23 mouse cellular contexts compared by ENCODE assay signal in genomic region chr1:136557436-136557835, GRCm38 (mm10).
"Had no signal": no experiment of that assay in that cellular context is flagged by ENCODE, and none has a peak within 500 bp of the region (broad histone marks: within the 10 kb centered on the region; RNA-seq: fewer than 3 reads in every experiment).

No protein-coding gene starts in this region.

- H3K27me3 ChIP-seq: heart, embryonic 12.5 days; hindbrain, embryonic 12.5 days; limb, embryonic 12.5 days; liver, embryonic 13.5 days; liver, embryonic 15.5 days had no signal

- H3K4me1 ChIP-seq: hindbrain, embryonic 12.5 days; liver, embryonic 13.5 days; liver, embryonic 15.5 days had no signal

- H3K9ac ChIP-seq: heart, embryonic 12.5 days; hindbrain, embryonic 12.5 days; hindbrain, embryonic 14.5 days; limb, embryonic 12.5 days; liver, embryonic 13.5 days; liver, embryonic 15.5 days had no signal

- H3K36me3 ChIP-seq: heart, embryonic 10.5 days; heart, embryonic 12.5 days; hindbrain, embryonic 10.5 days; hindbrain, embryonic 12.5 days; limb, embryonic 10.5 days; limb, embryonic 12.5 days; liver, embryonic 13.5 days; liver, embryonic 15.5 days had no signal

- DNase-seq: gastrocnemius, adult 2 months; gastrocnemius, postnatal 10 days; gastrocnemius, postnatal 25 days; heart, adult 18-20 months; heart, postnatal 10 days; heart, postnatal 4 days; kidney, adult 18-20 months; kidney, adult 8-10 months; kidney, postnatal 10 days; kidney, postnatal 25 days; kidney, postnatal 4 days; liver; liver, embryonic 13.5 days had no signal

- H3K9me3 ChIP-seq: heart, embryonic 10.5 days; heart, embryonic 12.5 days; hindbrain, embryonic 10.5 days; hindbrain, embryonic 12.5 days; limb, embryonic 10.5 days; limb, embryonic 12.5 days; liver, embryonic 13.5 days; liver, embryonic 15.5 days had no signal

- H3K4me3 ChIP-seq: gastrocnemius, adult 2 months; heart, embryonic 10.5 days; heart, embryonic 12.5 days; hindbrain, embryonic 10.5 days; hindbrain, embryonic 12.5 days; layer of hippocampus, adult 2 months; left cerebral cortex, adult 2 months; limb, embryonic 10.5 days; limb, embryonic 12.5 days; liver, embryonic 13.5 days; liver, embryonic 15.5 days had no signal

- H3K27ac ChIP-seq: gastrocnemius, adult 2 months; heart, embryonic 10.5 days; hindbrain, embryonic 10.5 days; hindbrain, embryonic 12.5 days; hindbrain, embryonic 14.5 days; layer of hippocampus, adult 2 months; left cerebral cortex, adult 2 months; limb, embryonic 10.5 days; limb, embryonic 12.5 days; liver, embryonic 13.5 days; liver, embryonic 15.5 days had no signal
